Mouse (Mus musculus) neutrophil, adult 65 days (primary cell): ENCODE results near the gene Eif4a1. TPM values are rescaled to one million over a fixed set of nuclear protein-coding genes. Genes with fewer than 3 reads are reported as not detected.

Experiments
- total RNA-seq: library from RNA; stranded (reverse); gene quantifications from 2 replicates; pipeline ENCODE4 v1.2.4, GENCODE M21; 2023

Eif4a1 gene
- total RNA-seq = 525 and 565 TPM in 2 replicates

DNA sequence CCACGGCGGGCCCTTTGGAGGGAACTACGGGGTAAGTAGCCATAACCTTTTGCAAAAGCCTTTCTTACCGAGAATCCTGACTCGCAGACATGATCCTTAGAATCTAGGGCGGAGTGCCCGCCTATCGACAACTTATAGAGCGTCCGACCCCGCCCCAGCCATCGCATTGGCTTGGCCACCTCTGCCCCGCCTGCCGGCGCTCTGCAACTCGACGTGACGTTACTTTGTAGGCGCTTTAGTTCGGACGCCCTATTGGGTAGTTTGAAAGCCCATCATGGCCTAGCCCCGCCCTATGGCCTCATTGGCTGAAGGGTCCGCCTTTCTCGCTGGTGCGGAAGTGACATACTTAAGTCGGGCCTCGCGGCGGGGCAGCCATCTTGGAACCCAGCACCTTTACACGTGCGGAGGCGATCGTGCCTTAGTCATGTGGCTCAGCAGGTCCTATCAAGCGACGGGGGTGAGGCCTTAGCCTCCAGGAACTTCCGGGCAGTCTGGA lies at the start of gene Eif4a1:
TSS of gene Eif4a1 (minus strand) at position 213 of the 496 bp plus-strand sequence.

DNA sequence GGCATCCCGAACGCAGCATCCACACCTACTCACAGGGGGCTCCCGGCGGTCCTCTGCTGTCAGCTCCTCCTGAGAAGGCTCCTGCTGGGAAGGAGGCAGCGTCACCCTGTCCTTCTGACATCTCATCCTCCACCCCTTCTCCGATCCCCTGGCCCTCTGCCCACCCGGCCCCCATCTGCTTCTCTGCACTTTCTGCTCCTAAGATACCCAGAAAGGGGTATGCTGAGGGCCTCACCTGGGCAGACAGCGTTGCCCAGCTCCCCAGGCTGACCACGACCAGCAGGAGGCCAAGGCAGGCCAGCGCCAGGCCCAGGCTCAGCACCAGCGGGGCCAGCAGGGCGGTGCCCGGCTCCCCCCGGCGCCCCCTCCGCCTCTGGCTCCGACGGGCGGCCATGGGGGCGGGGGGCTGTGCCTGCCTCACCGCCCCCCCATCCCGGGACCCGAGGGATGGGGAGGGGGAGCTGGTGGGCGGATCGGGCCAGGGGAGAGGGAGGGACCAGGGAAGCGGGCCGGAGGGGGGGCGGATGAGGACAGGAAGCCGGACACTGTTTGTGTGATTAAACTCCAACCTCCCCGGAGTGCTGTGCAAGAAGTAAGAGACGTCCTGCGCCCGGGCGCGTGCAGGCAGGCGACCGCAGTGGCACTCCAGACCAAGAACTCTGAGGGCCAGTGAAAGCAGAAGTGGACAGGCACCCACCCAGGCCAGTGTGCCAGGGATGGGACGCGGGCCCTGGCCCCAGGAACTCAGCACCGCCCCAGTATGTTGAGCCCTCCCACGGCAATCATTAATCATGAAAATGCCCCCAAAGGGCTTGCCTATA lies 23.3 kb upstream of the Eif4a1 start, which contains the start of the genes Tnfsf12 and Tnfsfm13:
TSS of gene Tnfsf12 (minus strand) at position 489 of the 821 bp plus-strand sequence.
TSS of gene Tnfsfm13 (minus strand) at position 738 of the 821 bp plus-strand sequence.

GRCm38 (mm10) chr11:69685526-69686148 lies 13.4 kb upstream of the Eif4a1 start, which contains the start of gene Tnfsf13:
Gene Tnfsf13, minus strand, starts transcription at chr11:69685784.

DNA sequence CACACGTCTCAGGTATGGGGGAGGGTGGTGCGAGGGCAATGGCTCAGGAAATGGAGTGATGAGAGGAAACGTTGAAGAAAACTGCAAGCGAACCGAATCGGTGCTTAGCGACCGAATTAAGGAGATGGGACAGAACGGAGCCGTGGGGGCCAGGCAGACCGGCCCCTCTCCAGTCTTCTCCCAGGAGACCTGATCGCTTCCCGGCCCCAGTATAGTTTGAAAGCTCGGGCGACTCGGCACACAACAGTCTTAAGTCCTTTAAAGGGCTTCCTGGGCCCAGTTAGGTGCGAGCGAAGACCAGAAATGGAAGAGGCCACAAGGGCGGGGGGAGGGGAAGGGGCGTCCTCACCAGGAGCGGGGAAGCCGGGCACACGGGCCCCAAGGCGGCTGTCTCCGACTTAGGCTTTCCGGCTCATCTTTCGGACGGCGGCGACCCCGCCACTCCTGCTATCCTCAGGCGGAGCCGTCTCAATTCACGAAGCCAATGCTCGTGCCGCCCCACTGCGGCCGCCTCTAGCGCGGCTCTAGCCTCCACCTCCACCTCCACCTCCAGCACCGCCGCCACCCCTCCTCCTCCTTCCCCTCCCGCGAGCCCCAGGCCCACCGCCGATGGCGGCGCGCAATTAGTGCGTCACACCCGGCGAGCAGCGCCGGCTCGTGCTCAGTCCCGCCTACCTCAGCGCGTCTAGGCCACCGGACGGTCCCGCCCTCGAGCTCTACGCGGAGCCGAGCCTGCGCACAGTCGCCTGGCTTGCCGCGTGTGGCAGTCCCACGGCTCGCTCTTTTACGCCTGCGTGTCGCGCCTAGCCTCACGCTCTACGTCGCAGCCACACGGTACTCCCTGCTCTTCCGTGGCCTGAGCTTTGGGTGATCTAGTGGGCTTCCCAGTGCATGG lies 9.3 kb upstream of the Eif4a1 start, which contains the start of gene Senp3:
TSS of gene Senp3 (minus strand) at position 771 of the 895 bp plus-strand sequence.

GRCm38 (mm10) chr11:69665961-69666664 lies 6.1 kb downstream of the Eif4a1 start, which contains the start of gene Cd68:
Gene Cd68, minus strand, starts transcription at chr11:69666153.

DNA sequence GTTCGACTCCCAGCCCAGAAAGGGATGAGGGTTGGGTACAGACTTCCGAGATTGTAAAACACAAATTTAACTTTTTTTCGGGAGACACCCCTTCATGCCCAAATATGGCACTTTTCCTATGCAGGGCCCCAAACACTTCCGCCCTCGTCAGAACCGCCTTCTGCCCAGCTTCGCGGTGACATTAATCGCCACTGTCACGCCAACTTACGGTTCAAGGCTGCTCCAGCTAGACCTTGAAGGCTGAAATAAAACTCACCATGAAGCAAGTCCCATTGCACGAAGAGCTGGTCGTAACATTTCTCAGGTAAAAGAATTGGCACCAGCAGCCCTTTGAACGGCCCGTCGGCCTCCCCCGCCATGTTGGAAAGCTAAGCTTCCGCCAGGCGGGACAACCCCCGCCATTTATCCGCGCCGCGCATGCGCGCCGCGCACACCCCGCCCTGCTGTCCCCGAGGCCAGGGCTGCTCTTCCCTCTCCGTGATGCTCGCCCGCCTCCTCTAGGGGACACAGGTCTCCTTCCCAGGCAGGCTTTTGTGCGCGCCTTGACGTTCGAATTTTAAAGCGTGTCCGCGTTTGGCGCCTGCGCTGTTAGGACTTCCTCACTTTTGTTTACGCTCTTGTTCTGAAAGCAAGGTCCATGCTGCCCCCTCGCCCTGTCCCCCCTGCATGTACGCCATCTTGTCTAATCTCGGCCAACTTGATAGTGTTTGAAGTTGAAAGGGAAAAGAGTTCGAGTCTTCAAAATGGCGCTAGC lies 9.8 kb downstream of the Eif4a1 start, which contains the start of gene Mpdu1:
TSS of gene Mpdu1 (minus strand) at position 430 of the 754 bp plus-strand sequence.

GRCm38 (mm10) chr11:69655264-69656064 lies 16.8 kb downstream of the Eif4a1 start, which contains the start of gene Sox15:
Gene Sox15, plus strand, starts transcription at chr11:69655314.

DNA sequence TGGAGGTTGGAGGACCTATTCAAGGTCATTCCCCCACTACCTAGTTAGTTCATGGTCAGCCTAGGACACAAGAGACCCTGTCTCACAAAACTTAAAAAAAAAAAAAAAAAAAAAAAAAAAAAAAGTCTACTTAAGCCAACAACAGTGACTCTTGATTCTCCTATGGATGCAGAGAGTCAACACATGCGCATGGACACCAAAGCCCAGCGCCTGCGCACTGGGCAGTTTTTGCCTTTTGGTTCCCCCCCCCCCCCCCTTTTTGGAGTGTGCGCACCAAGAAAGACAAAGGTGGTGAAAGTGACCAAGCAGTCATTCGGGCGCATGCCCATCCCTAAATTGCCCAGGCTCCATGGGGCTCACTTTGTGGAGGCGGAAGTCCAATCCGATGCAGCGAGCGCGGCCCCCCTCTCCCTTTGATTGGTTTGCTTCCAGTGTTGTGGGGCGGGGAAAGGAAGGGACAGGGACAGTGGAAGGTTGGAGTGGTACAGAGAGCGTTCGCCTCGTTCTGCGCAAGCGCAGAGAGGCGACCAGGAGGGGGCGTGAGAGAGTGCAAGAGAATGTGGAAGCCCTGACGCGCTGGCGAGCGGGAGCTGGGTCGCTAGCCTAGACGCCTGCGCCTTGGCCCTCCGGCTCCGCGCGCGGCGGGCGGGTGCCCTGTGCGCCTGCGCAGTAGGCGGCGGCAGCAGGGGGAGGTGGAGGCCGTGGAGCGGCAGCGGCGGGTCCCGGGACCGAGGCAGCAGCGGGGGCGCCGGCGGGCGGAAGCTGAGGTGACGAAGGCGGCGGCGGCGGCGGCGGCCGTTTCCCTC lies 39.7 kb downstream of the Eif4a1 start, which contains the start of gene Fxr2:
TSS of gene Fxr2 (plus strand) at position 707 of the 806 bp plus-strand sequence.

GRCm38 (mm10) chr11:69621571-69622268 lies 50.5 kb downstream of the Eif4a1 start, which contains the start of gene Sat2:
Gene Sat2, plus strand, starts transcription at chr11:69622024.

GRCm38 (mm10) chr11:69617805-69618204 lies 54.4 kb downstream of the Eif4a1 start, which contains the start of gene Shbg:
Gene Shbg, minus strand, starts transcription at chr11:69617905.

Other genes starting within 250 kb of the Eif4a1 start
- gene Dnah2, start 123.3 kb downstream of the Eif4a1 start, total RNA-seq = 2.1 and 6.3 TPM in 2 replicates
- gene Efnb3, start 112.2 kb downstream of the Eif4a1 start, total RNA-seq = 0.23 and 0.28 TPM in 2 replicates
- 9.3 and 11.2 TPM in 2 replicates for gene Wrap53, start 92.2 kb downstream of the Eif4a1 start, total RNA-seq
- gene Trp53, start 92.1 kb downstream of the Eif4a1 start, total RNA-seq = 33.7 and 43.7 TPM in 2 replicates
- gene Atp1b2, start 66.5 kb downstream of the Eif4a1 start, total RNA-seq = not detected in 2 replicates
- gene Shbg, start 54.5 kb downstream of the Eif4a1 start, total RNA-seq = not detected in 2 replicates
- gene Sat2, start 50.4 kb downstream of the Eif4a1 start, total RNA-seq = not detected in 2 replicates
- 43.9 and 65.2 TPM in 2 replicates for gene Fxr2, start 39.4 kb downstream of the Eif4a1 start, total RNA-seq
- 0.95 TPM in 1 of 2 replicates, not detected in the other for gene Sox15, start 17.1 kb downstream of the Eif4a1 start, total RNA-seq
- gene Mpdu1, start 9.8 kb downstream of the Eif4a1 start, total RNA-seq = 67.2 and 77.6 TPM in 2 replicates
- 79.5 and 104 TPM in 2 replicates for gene Cd68, start 6.3 kb downstream of the Eif4a1 start, total RNA-seq
- gene Senp3, start 9.7 kb upstream of the Eif4a1 start, total RNA-seq = 77.3 and 91.6 TPM in 2 replicates
- 10.0 and 11.1 TPM in 2 replicates for gene Tnfsf13, start 13.4 kb upstream of the Eif4a1 start, total RNA-seq
- 7.3 and 8.2 TPM in 2 replicates for gene Tnfsf12, start 23.4 kb upstream of the Eif4a1 start, total RNA-seq
- gene Tnfsfm13, start 23.7 kb upstream of the Eif4a1 start, total RNA-seq = 1.4 and 4.9 TPM in 2 replicates
- 74.6 and 76.6 TPM in 2 replicates for gene Polr2a, start 86.2 kb upstream of the Eif4a1 start, total RNA-seq
- not detected in 2 replicates for gene Slc35g3, start 89.5 kb upstream of the Eif4a1 start, total RNA-seq
- 0.70 and 1.2 TPM in 2 replicates for gene Zbtb4, start 93.5 kb upstream of the Eif4a1 start, total RNA-seq
- gene Chrnb1, start 123.5 kb upstream of the Eif4a1 start, total RNA-seq = 0.54 and 1.0 TPM in 2 replicates
- gene Fgf11, start 129.4 kb upstream of the Eif4a1 start, total RNA-seq = not detected in 2 replicates
- gene Tmem102, start 133.2 kb upstream of the Eif4a1 start, total RNA-seq = not detected in 2 replicates
- not detected in 2 replicates for gene Gm39566, start 142.9 kb upstream of the Eif4a1 start, total RNA-seq
- gene Spem2, start 146.0 kb upstream of the Eif4a1 start, total RNA-seq = not detected in 2 replicates
- not detected in 2 replicates for gene Spem1, start 149.8 kb upstream of the Eif4a1 start, total RNA-seq
- 0.88 and 1.8 TPM in 2 replicates for gene Nlgn2, start 165.4 kb upstream of the Eif4a1 start, total RNA-seq
- gene Tmem256, start 166.1 kb upstream of the Eif4a1 start, total RNA-seq = 76.0 and 86.7 TPM in 2 replicates
- gene Plscr3, start 174.0 kb upstream of the Eif4a1 start, total RNA-seq = 26.2 and 36.2 TPM in 2 replicates
- gene Tnk1, start 186.3 kb upstream of the Eif4a1 start, total RNA-seq = not detected in 2 replicates
- gene Tmem95, start 205.6 kb upstream of the Eif4a1 start, total RNA-seq = 0.84 TPM in 1 of 2 replicates, not detected in the other
- gene Kctd11, start 209.0 kb upstream of the Eif4a1 start, total RNA-seq = 6.8 TPM in 2 replicates
- gene Acap1, start 223.1 kb upstream of the Eif4a1 start, total RNA-seq = 262 and 323 TPM in 2 replicates
- gene 2810408A11Rik, start 228.6 kb upstream of the Eif4a1 start, total RNA-seq = 1.2 and 2.6 TPM in 2 replicates
- gene Neurl4, start 228.6 kb upstream of the Eif4a1 start, total RNA-seq = 17.7 and 25.0 TPM in 2 replicates
- 71.0 and 76.8 TPM in 2 replicates for gene Gps2, start 241.5 kb upstream of the Eif4a1 start, total RNA-seq
- gene Eif5a, start 249.5 kb upstream of the Eif4a1 start, total RNA-seq = 429 and 447 TPM in 2 replicates